Mouse (Mus musculus) MEL (cell line): ENCODE measurements around the gene Msrb1. TPM values are rescaled to one million over a fixed set of nuclear protein-coding genes. Genes with fewer than 3 reads are reported as not detected.

Source experiments
- DNase-seq: peaks from one replicate; pipeline ENCODE4 v3.0.0; 2011; ENCODE audit warnings: low read depth, low spot score
- H3K27ac ChIP-seq: 2 replicates; pipeline ENCODE4 v1.5.1; 2012; ENCODE audit warnings: low read depth, mild to moderate bottlenecking, control low read depth, low read length, moderate library complexity; ENCODE audit not compliant: control insufficient read depth
- H3K27me3 ChIP-seq, 2 experiments: fragments of 150-350 bp in 1 of 2; sonication (generic) in 1 of 2; 2 replicates each; pipeline ENCODE4 v1.6.1; 2012; ENCODE audit warnings: low read length in 2 of 2, mild to moderate bottlenecking in 2 of 2, improper control_type of control experiment in 1 of 2, moderate library complexity in 1 of 2; ENCODE audit not compliant: insufficient read depth in 2 of 2, control insufficient read depth in 1 of 2
- H3K36me3 ChIP-seq, 2 experiments: 2 replicates each; pipeline ENCODE4 v1.6.1; 2012 to 2014; ENCODE audit warnings: low read length in 2 of 2, improper control_type of control experiment in 1 of 2, inconsistent platforms in 1 of 2, mild to moderate bottlenecking in 1 of 2; ENCODE audit not compliant: insufficient read depth in 2 of 2, control insufficient read depth in 1 of 2
- H3K4me1 ChIP-seq, 2 experiments: fragments of 150-350 bp in 1 of 2; sonication (generic) in 1 of 2; 2 replicates each; pipeline ENCODE4 v1.6.1; 2012; ENCODE audit warnings: low read length in 2 of 2, improper control_type of control experiment in 1 of 2, mild to moderate bottlenecking in 1 of 2; ENCODE audit not compliant: insufficient read depth in 2 of 2, control insufficient read depth in 1 of 2
- H3K4me3 ChIP-seq, 2 experiments: fragments of 150-350 bp in 1 of 2; sonication (generic) in 1 of 2; 2 replicates each; pipeline ENCODE4 v1.5.1; 2012; ENCODE audit warnings: low read depth in 2 of 2, low read length in 2 of 2, mild to moderate bottlenecking in 2 of 2, moderate library complexity in 2 of 2, control low read depth in 1 of 2, improper control_type of control experiment in 1 of 2; ENCODE audit not compliant: control insufficient read depth in 1 of 2, insufficient read depth in 1 of 2
- H3K79me2 ChIP-seq: 2 replicates; pipeline ENCODE4 v1.6.1; 2012; ENCODE audit warnings: mild to moderate bottlenecking, low read length, moderate library complexity; ENCODE audit not compliant: control insufficient read depth, poor library complexity, insufficient read depth
- H3K9ac ChIP-seq: 2 replicates; pipeline ENCODE4 v1.6.1; 2012; ENCODE audit warnings: low read depth, mild to moderate bottlenecking, control low read depth, low read length, moderate library complexity; ENCODE audit not compliant: control insufficient read depth, poor library complexity, severe bottlenecking
- H3K9me3 ChIP-seq: fragments of 150-350 bp; sonication (generic); replicated peaks from 2 replicates; pipeline ENCODE4 v1.6.1; 2012; ENCODE audit warnings: mild to moderate bottlenecking, low read length, improper control_type of control experiment, moderate library complexity; ENCODE audit not compliant: insufficient read depth
- CHD1 ChIP-seq: IDR thresholded peaks from 2 replicates; pipeline ENCODE4 v1.6.1; 2012; ENCODE audit warnings: low read depth, mild to moderate bottlenecking, inconsistent platforms, low read length, improper control_type of control experiment
- E2F4 ChIP-seq: IDR thresholded peaks from 2 replicates; pipeline ENCODE4 v1.6.1; 2011; ENCODE audit warnings: low read depth, low read length, improper control_type of control experiment, borderline replicate concordance
- ETS1 ChIP-seq: IDR thresholded peaks from 2 replicates; pipeline ENCODE4 v1.6.1; 2012; ENCODE audit warnings: low read depth, mild to moderate bottlenecking, inconsistent platforms, low read length, improper control_type of control experiment, moderate library complexity
- HCFC1 ChIP-seq: IDR thresholded peaks from 2 replicates; pipeline ENCODE4 v1.6.1; 2012; ENCODE audit warnings: low read depth, mild to moderate bottlenecking, inconsistent platforms, low read length, improper control_type of control experiment, moderate library complexity
- KAT2A ChIP-seq: conservative IDR thresholded peaks from 2 replicates; pipeline ENCODE4 v1.6.1; 2012; ENCODE audit warnings: low read depth, low read length, improper control_type of control experiment, inconsistent platforms
- MAZ ChIP-seq: IDR thresholded peaks from 2 replicates; pipeline ENCODE4 v1.6.1; 2012; ENCODE audit warnings: low read depth, mild to moderate bottlenecking, inconsistent platforms, low read length, improper control_type of control experiment
- MYB ChIP-seq: IDR thresholded peaks from 2 replicates; pipeline ENCODE4 v1.6.1; 2011; ENCODE audit warnings: mild to moderate bottlenecking, low read depth, low read length, improper control_type of control experiment
- MYC ChIP-seq: IDR thresholded peaks from 2 replicates; pipeline ENCODE4 v1.6.1; 2011; ENCODE audit warnings: low read depth, mild to moderate bottlenecking, low read length, improper control_type of control experiment, moderate library complexity
- NELFE ChIP-seq: IDR thresholded peaks from 2 replicates; pipeline ENCODE4 v1.6.1; 2011; ENCODE audit warnings: low read depth, low read length, improper control_type of control experiment
- NRF1 ChIP-seq: IDR thresholded peaks from 2 replicates; pipeline ENCODE4 v1.6.1; 2014; ENCODE audit warnings: low read depth, mild to moderate bottlenecking, inconsistent platforms, low read length, improper control_type of control experiment, moderate library complexity; ENCODE audit not compliant: poor library complexity, insufficient read depth, severe bottlenecking
- POLR2A ChIP-seq, 2 experiments: IDR thresholded peaks; 2 replicates each; pipeline ENCODE4 v1.6.1; 2011 to 2012; ENCODE audit warnings: low read length in 2 of 2, mild to moderate bottlenecking in 2 of 2, control low read depth in 1 of 2, improper control_type of control experiment in 1 of 2, low read depth in 1 of 2, moderate library complexity in 1 of 2; ENCODE audit not compliant: control insufficient read depth in 1 of 2, insufficient read depth in 1 of 2, poor library complexity in 1 of 2
- POLR2AphosphoS2 ChIP-seq: IDR thresholded peaks from 2 replicates; pipeline ENCODE4 v1.6.1; 2011; ENCODE audit warnings: low read length, improper control_type of control experiment
- SMC3 ChIP-seq: IDR thresholded peaks from 2 replicates; pipeline ENCODE4 v1.6.1; 2011; ENCODE audit warnings: low read depth, low read length, improper control_type of control experiment
- TBP ChIP-seq: IDR thresholded peaks from 2 replicates; pipeline ENCODE4 v1.8.0; 2011; ENCODE audit warnings: low read depth, low read length, improper control_type of control experiment
- TCF12 ChIP-seq: IDR thresholded peaks from 2 replicates; pipeline ENCODE4 v1.6.1; 2014; ENCODE audit warnings: low read depth, mild to moderate bottlenecking, inconsistent platforms, low read length, improper control_type of control experiment, moderate library complexity
- UBTF ChIP-seq: IDR thresholded peaks from 2 replicates; pipeline ENCODE4 v1.6.1; 2012; ENCODE audit warnings: low read depth, mild to moderate bottlenecking, inconsistent platforms, low read length, improper control_type of control experiment, moderate library complexity, borderline replicate concordance; ENCODE audit not compliant: insufficient read depth
- USF1 ChIP-seq: IDR thresholded peaks from 2 replicates; pipeline ENCODE4 v1.6.1; 2014; ENCODE audit warnings: low read depth, mild to moderate bottlenecking, inconsistent platforms, low read length, improper control_type of control experiment, moderate library complexity
- ZKSCAN1 ChIP-seq: IDR thresholded peaks from 2 replicates; pipeline ENCODE4 v1.6.1; 2012; ENCODE audit warnings: low read depth, mild to moderate bottlenecking, inconsistent platforms, low read length, improper control_type of control experiment, moderate library complexity
- ZMIZ1 ChIP-seq: IDR thresholded peaks from 2 replicates; pipeline ENCODE4 v1.6.1; 2012; ENCODE audit warnings: low read depth, mild to moderate bottlenecking, inconsistent platforms, low read length, improper control_type of control experiment, moderate library complexity
- ZNF384 ChIP-seq: IDR thresholded peaks from 2 replicates; pipeline ENCODE4 v1.6.1; 2012; ENCODE audit warnings: low read depth, mild to moderate bottlenecking, inconsistent platforms, low read length, improper control_type of control experiment
- polyA plus RNA-seq, 2 experiments: library from polyadenylated mRNA; stranded (reverse) in 1 of 2; unstranded in 1 of 2; fragments of >175 nt in 1 of 2; fragments of >200 nt in 1 of 2; gene quantifications; 2 replicates each; pipeline versions ENCODE4 v1.2.1 to v1.2.4; 2012; ENCODE audit warnings: low replicate concordance in 2 of 2, low read depth in 1 of 2; ENCODE audit not compliant: insufficient read length in 2 of 2, insufficient read depth in 1 of 2, missing spikeins in 1 of 2
- total RNA-seq: library from RNA; depleted of rRNA; stranded (reverse); fragments of 300-350 nt; gene quantifications from 2 replicates; pipeline ENCODE4 v1.2.3, GENCODE M21; 2012

Msrb1 gene
- total and polyA plus RNA-seq, 3 experiments = 31.9 to 58.6 TPM; not detected in 1

DNA sequence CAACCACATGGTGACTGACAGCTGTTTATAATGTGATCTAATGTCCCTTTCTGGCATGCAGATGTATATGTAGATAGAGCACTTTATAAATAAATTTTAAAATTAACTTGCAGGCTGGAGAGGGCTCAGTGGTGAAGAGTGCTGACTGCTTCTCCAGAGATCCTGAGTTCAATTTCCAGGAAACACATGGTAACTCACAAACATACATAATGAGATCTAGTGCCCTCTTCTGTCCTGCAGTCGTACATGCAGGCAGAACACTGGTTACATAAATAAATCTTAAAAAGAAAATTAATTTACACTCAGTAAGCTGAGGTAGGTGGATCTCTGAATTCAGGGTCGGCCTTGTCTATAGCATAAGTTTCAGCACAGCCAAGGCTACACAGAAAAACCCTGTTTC, 27.8 kb upstream of the Msrb1 start:
- peak; percentile 76 for DNase-seq
- peaks cover 7% of the 10 kb centered on the region for H3K79me2 ChIP-seq
- H3K36me3 ChIP-seq = peaks cover 0 to 5% of the 10 kb centered on the region in 2 experiments; a peak in 2 of 4 replicates
- TF ChIP-seq TCF12 (no peak), ZNF384 (0 out of 2 replicates have a peak, but pooled peaks have one; percentile 22)
- no peaks in the 10 kb centered on the region for H3K9me3 ChIP-seq
- no peak overlapping the region for H3K27ac ChIP-seq
- H3K4me1 ChIP-seq = peaks cover 0 to 2% of the 10 kb centered on the region in 2 experiments; a peak in 1 of 4 replicates
- H3K4me3 ChIP-seq = peak overlapping the region in 1 of 2 experiments; percentile 2; a peak in 1 of 4 replicates
- no peaks in the 10 kb centered on the region for H3K27me3 ChIP-seq
- no peak overlapping the region for H3K9ac ChIP-seq

DNA sequence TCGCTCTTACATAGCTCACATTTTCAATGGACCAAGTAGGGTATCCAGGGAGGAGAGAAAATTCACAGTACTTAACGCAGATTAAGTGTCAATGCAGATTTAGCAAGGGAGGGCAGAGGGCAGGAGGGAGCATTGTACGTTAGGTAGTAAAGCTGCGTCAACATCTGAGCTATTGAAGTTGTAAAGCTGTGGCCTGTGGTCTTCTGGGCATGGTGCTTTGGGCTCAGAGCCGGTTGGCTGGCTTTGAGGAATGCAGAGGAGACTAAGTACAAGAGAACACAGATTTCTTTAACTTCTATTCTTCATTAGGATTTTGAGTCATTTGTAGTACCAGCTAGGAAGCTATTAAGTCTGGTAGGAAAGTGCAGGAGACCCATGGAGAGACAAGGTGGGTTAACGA, 20.9 kb upstream of the Msrb1 start:
- DNase-seq = no peak
- no peak for TF ChIP-seq POLR2AphosphoS2
- TF ChIP-seq POLR2A (IDR thresholded peaks at IDR 0.05; ENCODE audit: control insufficient read depth in 1 of 2, insufficient read depth in 1 of 2, low read depth in 1 of 2, low read length in 2 of 2, poor library complexity in 1 of 2) = no peak
- TF ChIP-seq ZMIZ1 = no peak
- TF ChIP-seq MYB = no peak
- TF ChIP-seq NELFE = no peak
- no peak for TF ChIP-seq MAZ
- no peak for TF ChIP-seq TCF12
- no peak for TF ChIP-seq NRF1
- no peak for TF ChIP-seq CHD1
- TF ChIP-seq UBTF = no peak
- TF ChIP-seq SMC3 = no peak
- no peak for TF ChIP-seq ZKSCAN1
- TF ChIP-seq ETS1 = no peak
- TF ChIP-seq E2F4 = no peak
- no peak for TF ChIP-seq KAT2A
- TF ChIP-seq MYC = no peak
- no peak for TF ChIP-seq TBP
- no peak for TF ChIP-seq HCFC1
- no peak for TF ChIP-seq USF1
- TF ChIP-seq, all 39 proteins: peak for 0

More for the DNA sequence above, 20.9 kb upstream of the Msrb1 start:
- Histone ChIP-seq H3K27me3 (no peaks in the 10 kb centered on the region), H3K4me3 (no peak overlapping the region), H3K4me1 (peaks cover 0 to 7% of the 10 kb centered on the region in 2 experiments; a peak in 1 of 4 replicates), H3K79me2 (peaks cover 20% of the 10 kb centered on the region), H3K9ac (no peak overlapping the region), H3K9me3 (no peaks in the 10 kb centered on the region), H3K36me3 (peaks cover 0 to 5% of the 10 kb centered on the region in 2 experiments; a peak in 2 of 4 replicates), H3K27ac (no peak overlapping the region)
